Mouse (Mus musculus): ENCODE results near the gene Zfp777. TPM values are rescaled to one million over a fixed set of nuclear protein-coding genes. Genes with fewer than 3 reads are reported as not detected.
A peak's percentile ranks its signal among the peaks of the same experiment; 100 is the strongest.

The Zfp777 gene
- polyA plus RNA-seq (2016; fragmentation: Nextera tagmentation; extraction: Ambion mirVana): 11.0 and 11.7 TPM in 2 replicates

GRCm38 (mm10) chr6:48048426-48049272 is at the start of gene Zfp777:
Gene Zfp777 (minus strand): TSS chr6:48048911.
- H3K4me1 ChIP-seq: 0 out of 2 replicates have a peak, but pooled peaks cover 5% of the 10 kb centered on the region
- peak within 1 kb of the TSS; percentile 93 for H3K27ac ChIP-seq
- peak; percentile 91 for ATAC-seq (ENCODE audit: insufficient number of reproducible peaks, insufficient read depth, low FRiP score, low TSS enrichment)
- H3K4me2 ChIP-seq (replicated peaks): peak within 1 kb of the TSS; percentile 89
- peaks cover 14% of the 10 kb centered on the region for H3K36me3 ChIP-seq
- H3K27me3 ChIP-seq: no peaks in the 10 kb centered on the region
- H3K9me3 ChIP-seq: no peaks in the 10 kb centered on the region
- WGBS: under 1% methylated on average over 64 of the region's 82 CpGs
- peak within 1 kb of the TSS; percentile 84 for H3K4me3 ChIP-seq
- peak within 1 kb of the TSS; percentile 90 for H3K9ac ChIP-seq

DNA sequence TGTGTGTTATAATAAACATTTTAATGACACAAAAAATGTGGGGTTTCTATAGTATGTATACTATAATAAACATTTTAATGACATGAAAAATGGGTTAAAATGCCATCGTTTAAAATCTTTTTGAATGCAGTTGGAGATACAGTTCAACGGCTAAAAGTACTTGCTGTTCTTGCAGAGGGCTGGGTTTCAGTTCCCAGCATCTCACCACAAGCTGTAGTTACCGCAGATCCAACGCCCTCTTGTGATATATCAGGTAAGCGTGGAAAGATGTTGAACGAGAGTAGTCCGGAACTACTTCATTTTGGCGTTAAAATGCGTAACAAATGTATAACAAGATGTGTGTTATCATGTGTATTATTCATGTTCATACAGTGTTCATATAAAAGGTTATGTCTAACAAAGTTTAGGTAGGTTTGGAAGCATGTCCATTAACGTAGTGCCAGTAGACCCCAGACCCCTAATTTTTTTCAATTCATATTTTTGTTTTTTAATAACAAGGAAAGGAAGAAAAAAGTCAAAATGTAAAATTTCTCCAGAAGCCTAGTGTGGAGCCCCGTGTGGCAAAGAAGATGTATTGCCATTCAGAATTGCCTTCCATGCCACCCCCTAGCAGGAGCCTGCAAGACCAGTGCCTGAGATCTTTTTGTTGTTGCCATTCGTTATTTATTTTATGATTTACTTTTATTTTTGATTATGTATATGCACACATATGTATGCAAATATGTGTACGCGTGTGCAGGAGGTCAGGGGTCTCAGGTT is 38.4 kb upstream of the Zfp777 start:
- Histone ChIP-seq H3K4me3 (peak overlapping the region; percentile 90), H3K27ac (no peak overlapping the region), H3K9ac (no peak overlapping the region), H3K9me3 (no peaks in the 10 kb centered on the region), H3K36me3 (peaks cover 16% of the 10 kb centered on the region), H3K4me1 (peaks cover 10% of the 10 kb centered on the region), H3K27me3 (no peaks in the 10 kb centered on the region), H3K4me2 (replicated peaks) (peak overlapping the region; percentile 58)
- WGBS: 36% methylated on average over 14 of the region's 14 CpGs
- ATAC-seq (ENCODE audit: insufficient number of reproducible peaks, insufficient read depth, low FRiP score, low TSS enrichment): no peak

DNA sequence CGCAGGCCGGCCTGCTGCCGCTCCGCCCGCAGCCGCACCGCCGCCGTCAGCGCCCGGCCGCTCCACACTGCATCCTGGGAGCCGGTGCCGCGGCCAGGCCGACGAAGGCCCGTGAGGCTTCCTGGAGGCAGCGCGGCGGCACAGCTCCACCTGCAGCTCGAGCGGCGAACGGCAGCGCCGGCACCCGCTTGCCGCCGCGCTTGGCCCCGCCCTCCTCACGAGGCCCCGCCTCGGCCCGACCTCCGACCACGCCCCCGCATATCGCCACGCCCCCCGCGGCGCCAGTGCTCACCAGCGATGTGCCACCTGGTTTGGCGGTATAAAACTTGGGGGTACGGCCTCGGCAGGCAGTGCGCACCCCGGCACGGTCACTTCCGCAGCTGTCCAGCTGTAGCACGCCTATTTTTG is 37.8 kb upstream of the Zfp777 start, which contains the start of gene Zfp746:
TSS of gene Zfp746 (minus strand) at position 123 of the 408 bp plus-strand sequence.
- H3K9me3 ChIP-seq: no peaks in the 10 kb centered on the region
- peak within 1 kb of the TSS; percentile 93 for H3K27ac ChIP-seq
- H3K4me2 ChIP-seq (replicated peaks): peak within 1 kb of the TSS; percentile 58
- peak within 1 kb of the TSS; percentile 98 for H3K9ac ChIP-seq
- H3K27me3 ChIP-seq: no peaks in the 10 kb centered on the region
- under 1% methylated on average over 53 of the region's 53 CpGs for WGBS
- H3K36me3 ChIP-seq: peaks cover 23% of the 10 kb centered on the region
- peak within 1 kb of the TSS; percentile 90 for H3K4me3 ChIP-seq
- peak; percentile 94 for ATAC-seq (ENCODE audit: insufficient number of reproducible peaks, insufficient read depth, low FRiP score, low TSS enrichment)
- H3K4me1 ChIP-seq: peaks cover 10% of the 10 kb centered on the region

DNA sequence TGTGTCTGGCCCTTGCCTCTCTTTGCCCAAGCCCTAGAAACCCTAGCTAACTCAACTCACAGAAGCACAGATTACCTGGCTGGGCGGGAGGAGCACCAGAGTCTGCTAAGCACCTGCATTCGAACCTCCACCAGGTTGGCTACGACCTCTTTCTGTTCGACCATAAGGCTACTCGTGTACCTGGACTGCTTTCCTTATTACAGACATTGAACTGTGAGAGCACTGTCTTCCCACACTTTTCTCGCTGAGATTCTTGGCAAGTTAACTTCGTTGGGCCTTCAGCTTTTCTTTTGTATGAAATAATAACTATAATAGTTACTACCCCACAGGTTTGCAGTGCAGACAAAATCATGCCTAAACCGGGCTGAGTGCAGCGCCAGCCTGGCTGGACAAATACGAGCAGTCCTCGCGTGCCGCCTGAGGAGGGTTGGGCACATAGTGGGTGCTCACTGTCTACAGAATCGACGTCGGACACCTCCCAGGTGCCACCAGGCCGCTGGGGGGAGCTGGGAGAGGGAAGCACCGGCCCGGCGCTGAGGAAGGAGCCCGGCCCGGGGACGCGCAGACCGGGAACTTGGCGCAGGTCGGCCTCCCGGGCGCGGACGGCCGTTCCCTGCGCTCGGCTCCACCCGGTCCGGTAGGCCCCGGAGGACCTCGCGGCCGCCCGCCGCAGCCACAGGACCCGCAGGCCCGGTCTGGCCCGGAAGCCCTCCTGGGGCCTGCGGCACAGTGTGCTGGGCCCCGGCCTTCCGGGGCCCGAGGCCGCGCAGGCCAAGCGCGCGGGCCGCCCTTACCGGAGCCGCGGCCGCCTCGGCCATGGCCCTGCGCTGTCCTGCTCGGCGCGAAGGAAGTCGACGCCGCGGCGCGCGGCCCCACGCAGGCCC is 37.1 kb upstream of the Zfp777 start:
- Histone ChIP-seq H3K4me2 (replicated peaks) (peak overlapping the region; percentile 58), H3K27ac (peak overlapping the region; percentile 93), H3K9ac (peak overlapping the region; percentile 98), H3K27me3 (no peaks in the 10 kb centered on the region), H3K9me3 (no peaks in the 10 kb centered on the region), H3K4me1 (peaks cover 10% of the 10 kb centered on the region), H3K4me3 (peak overlapping the region; percentile 90), H3K36me3 (peaks cover 30% of the 10 kb centered on the region)
- ATAC-seq (ENCODE audit: insufficient number of reproducible peaks, insufficient read depth, low FRiP score, low TSS enrichment): peak; percentile 82
- WGBS: 2% methylated on average over 72 of the region's 72 CpGs

DNA sequence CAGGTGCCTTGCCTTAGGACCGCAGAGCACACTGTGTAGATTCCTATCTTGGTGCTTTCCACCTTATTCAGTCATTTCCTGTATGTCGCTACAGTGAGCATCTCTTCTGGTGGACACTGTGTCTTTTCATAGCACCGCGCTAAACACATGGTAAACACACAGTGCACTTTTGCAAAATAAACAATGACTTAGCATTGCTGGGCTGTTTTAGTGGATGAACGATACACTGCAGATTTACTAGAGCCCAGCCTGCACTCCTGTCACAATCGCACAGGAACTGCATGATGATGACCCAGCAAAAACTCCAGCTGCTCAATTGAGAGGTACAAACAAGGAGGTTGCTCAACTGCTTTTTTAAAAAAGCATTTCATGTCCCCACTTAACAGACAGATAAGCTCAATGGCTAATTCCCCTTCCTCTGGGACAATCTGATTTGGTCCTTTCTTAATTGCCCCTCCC is 35.1 kb upstream of the Zfp777 start:
- Histone ChIP-seq H3K9ac (no peak overlapping the region), H3K27ac (no peak overlapping the region), H3K4me2 (replicated peaks) (no peak overlapping the region), H3K4me1 (peaks cover 10% of the 10 kb centered on the region), H3K27me3 (no peaks in the 10 kb centered on the region), H3K4me3 (no peak overlapping the region), H3K36me3 (peaks cover 49% of the 10 kb centered on the region), H3K9me3 (no peaks in the 10 kb centered on the region)
- no peak for ATAC-seq (ENCODE audit: insufficient number of reproducible peaks, insufficient read depth, low FRiP score, low TSS enrichment)
- 94% methylated on average over 6 of the region's 6 CpGs for WGBS

GRCm38 (mm10) chr6:48081952-48082351 is 33.2 kb upstream of the Zfp777 start:
- Histone ChIP-seq H3K4me3 (no peak overlapping the region), H3K9me3 (no peaks in the 10 kb centered on the region), H3K9ac (no peak overlapping the region), H3K4me2 (replicated peaks) (no peak overlapping the region), H3K36me3 (peaks cover 67% of the 10 kb centered on the region), H3K27ac (no peak overlapping the region), H3K4me1 (peaks cover 10% of the 10 kb centered on the region), H3K27me3 (no peaks in the 10 kb centered on the region)
- ATAC-seq (ENCODE audit: insufficient number of reproducible peaks, insufficient read depth, low FRiP score, low TSS enrichment): no peak
- 98% methylated on average over 3 of the region's 3 CpGs for WGBS

GRCm38 (mm10) chr6:48081021-48081420 is 32.3 kb upstream of the Zfp777 start:
- Histone ChIP-seq H3K9ac (no peak overlapping the region), H3K4me2 (replicated peaks) (no peak overlapping the region), H3K4me1 (peaks cover 10% of the 10 kb centered on the region), H3K9me3 (no peaks in the 10 kb centered on the region), H3K4me3 (no peak overlapping the region), H3K36me3 (peaks cover 73% of the 10 kb centered on the region), H3K27me3 (no peaks in the 10 kb centered on the region), H3K27ac (no peak overlapping the region)
- WGBS: 93% methylated on average over 5 of the region's 5 CpGs
- ATAC-seq (ENCODE audit: insufficient number of reproducible peaks, insufficient read depth, low FRiP score, low TSS enrichment): no peak

DNA sequence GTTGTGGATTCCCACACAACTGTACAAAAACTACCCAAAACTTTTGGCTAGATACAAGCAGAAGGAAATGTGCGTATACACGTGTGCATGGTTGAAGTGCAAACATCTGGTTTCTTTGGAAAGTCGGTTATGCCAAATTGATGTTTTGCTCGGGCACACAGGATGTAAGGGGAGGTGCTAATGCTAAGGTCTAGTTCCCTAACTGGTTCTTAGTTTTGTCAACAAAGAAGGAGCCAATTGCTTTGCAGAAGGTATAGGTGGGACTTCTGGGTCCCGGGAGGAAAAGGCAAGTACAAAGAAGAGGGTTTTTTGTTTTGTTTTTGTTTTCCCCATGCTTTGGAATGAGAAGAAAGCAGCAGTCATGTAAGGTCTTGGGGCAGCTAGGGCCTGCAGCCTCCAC is 24.6 kb upstream of the Zfp777 start:
- peaks cover 51% of the 10 kb centered on the region for H3K36me3 ChIP-seq
- WGBS: 61% methylated on average over 5 of the region's 5 CpGs

DNA sequence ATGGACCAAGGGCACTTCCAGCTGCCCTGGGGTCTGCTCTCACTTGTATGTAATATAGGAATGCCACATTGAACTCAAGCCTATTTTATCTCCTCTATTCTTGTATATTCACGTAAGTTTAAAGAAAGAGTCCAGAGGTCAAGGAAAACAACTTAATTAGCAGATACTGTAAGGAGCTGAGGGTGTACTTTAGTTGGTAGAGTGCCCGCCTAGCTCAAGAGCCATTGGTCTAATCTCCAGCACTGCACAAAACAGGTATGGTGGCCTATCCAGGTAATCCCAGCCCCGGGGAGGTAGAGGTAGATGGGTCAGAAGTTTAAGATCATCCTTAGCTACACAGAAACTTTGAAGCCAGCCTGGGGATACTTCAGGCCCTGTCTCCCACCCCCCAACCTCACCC is 18.8 kb upstream of the Zfp777 start:
- Histone ChIP-seq H3K9ac (no peak overlapping the region), H3K36me3 (peaks cover 64% of the 10 kb centered on the region), H3K9me3 (no peaks in the 10 kb centered on the region), H3K27me3 (no peaks in the 10 kb centered on the region), H3K27ac (no peak overlapping the region), H3K4me1 (no peaks in the 10 kb centered on the region), H3K4me3 (no peak overlapping the region), H3K4me2 (replicated peaks) (no peak overlapping the region)
- no peak for ATAC-seq (ENCODE audit: insufficient number of reproducible peaks, insufficient read depth, low FRiP score, low TSS enrichment)
- WGBS: 90% methylated on average over 3 of the region's 3 CpGs

More for the DNA sequence above, 24.6 kb upstream of the Zfp777 start:
- H3K4me1 ChIP-seq: no peaks in the 10 kb centered on the region
- peak overlapping the region; percentile 30; the same call in 1 of the 2 replicates for H3K27ac ChIP-seq
- H3K4me2 ChIP-seq (replicated peaks): no peak overlapping the region
- no peaks in the 10 kb centered on the region for H3K9me3 ChIP-seq
- H3K4me3 ChIP-seq: no peak overlapping the region
- ATAC-seq (ENCODE audit: insufficient number of reproducible peaks, insufficient read depth, low FRiP score, low TSS enrichment): no peak
- no peaks in the 10 kb centered on the region for H3K27me3 ChIP-seq
- H3K9ac ChIP-seq: no peak overlapping the region

DNA sequence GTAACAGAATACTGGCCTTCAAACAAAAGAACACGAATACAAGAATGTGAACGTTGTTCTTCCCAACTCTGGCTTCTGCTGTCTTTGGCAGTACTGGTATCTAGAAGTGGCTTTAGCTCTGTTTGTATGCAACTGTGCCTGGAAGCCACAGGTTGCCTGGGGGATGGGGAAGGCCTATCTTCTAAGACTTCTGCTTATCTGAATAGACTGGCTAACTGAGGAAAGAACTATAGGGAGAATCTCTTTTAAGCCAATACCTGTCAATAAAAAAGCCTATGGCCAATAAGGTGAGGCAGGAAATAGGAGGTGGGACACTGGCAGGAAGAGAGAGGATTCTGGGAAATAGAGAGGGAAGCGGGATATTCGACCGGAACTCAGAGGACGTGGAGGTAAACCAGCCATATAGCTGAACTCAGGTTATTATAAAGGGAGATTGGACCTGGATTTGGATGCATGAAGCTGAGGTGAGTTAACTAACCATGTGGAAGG is 16.9 kb upstream of the Zfp777 start:
- Histone ChIP-seq H3K4me2 (replicated peaks) (no peak overlapping the region), H3K4me3 (no peak overlapping the region), H3K27ac (no peak overlapping the region), H3K9ac (no peak overlapping the region), H3K36me3 (peaks cover 76% of the 10 kb centered on the region), H3K4me1 (no peaks in the 10 kb centered on the region), H3K9me3 (no peaks in the 10 kb centered on the region), H3K27me3 (no peaks in the 10 kb centered on the region)
- WGBS: 92% methylated on average over 6 of the region's 6 CpGs
- no peak for ATAC-seq (ENCODE audit: insufficient number of reproducible peaks, insufficient read depth, low FRiP score, low TSS enrichment)

DNA sequence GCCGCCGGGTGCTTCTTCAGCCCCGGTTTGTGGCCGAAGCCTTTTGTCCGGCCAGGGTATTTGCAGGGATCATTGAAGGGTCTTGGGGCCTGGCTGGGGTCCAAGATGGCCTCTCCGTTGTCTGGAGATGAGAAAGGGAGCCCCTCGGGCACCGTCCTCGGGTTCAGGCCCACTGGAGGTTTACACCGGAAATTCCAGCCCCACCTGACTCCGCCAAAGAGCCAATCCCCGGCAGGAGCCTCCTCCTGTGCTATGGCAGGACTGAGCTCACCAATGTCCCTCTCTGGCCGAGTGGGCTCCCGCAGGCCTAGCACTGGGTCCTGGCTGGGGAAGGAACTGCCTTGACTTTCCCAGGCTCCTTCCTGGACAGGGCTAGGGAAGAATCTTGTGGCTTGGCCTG is 15.7 kb upstream of the Zfp777 start:
- no peak overlapping the region for H3K4me3 ChIP-seq
- ATAC-seq (ENCODE audit: insufficient number of reproducible peaks, insufficient read depth, low FRiP score, low TSS enrichment): 0 out of 2 replicates have a peak, but pooled peaks have one; percentile 6
- H3K4me2 ChIP-seq (replicated peaks): no peak overlapping the region
- H3K27me3 ChIP-seq: no peaks in the 10 kb centered on the region
- no peak overlapping the region for H3K9ac ChIP-seq
- H3K4me1 ChIP-seq: no peaks in the 10 kb centered on the region
- H3K9me3 ChIP-seq: no peaks in the 10 kb centered on the region
- peaks cover 76% of the 10 kb centered on the region for H3K36me3 ChIP-seq
- WGBS: 94% methylated on average over 14 of the region's 14 CpGs
- H3K27ac ChIP-seq: no peak overlapping the region

Measured in embryonic facial prominence, embryonic 12.5 days (tissue).